Mouse (Mus musculus) neural tube, embryonic 13.5 days (tissue): ENCODE data around the gene Atg9b. TPM values are rescaled to one million over a fixed set of nuclear protein-coding genes. Genes with fewer than 3 reads are reported as not detected.

Experiments used
- ATAC-seq: fragments of 200-750 bp; cut with Nextera tagmentation; 2 replicates; pipeline ENCODE4 v1.8.0; 2017; ENCODE audit warnings: low read depth, mild to moderate bottlenecking, moderate TSS enrichment, moderate library complexity
- H3K27ac ChIP-seq: fragments of 300-500 bp; sonication (generic); replicated peaks from 2 replicates; pipeline ENCODE4 v1.5.1; 2015; ENCODE audit warnings: moderate library complexity, mild to moderate bottlenecking, inconsistent platforms
- H3K27me3 ChIP-seq: fragments of 300-500 bp; sonication (generic); 2 replicates; pipeline ENCODE4 v1.6.1; 2015; ENCODE audit warnings: mild to moderate bottlenecking, inconsistent platforms
- H3K36me3 ChIP-seq: fragments of 300-500 bp; sonication (generic); 2 replicates; pipeline ENCODE4 v1.6.1; 2015; ENCODE audit warnings: mild to moderate bottlenecking, inconsistent platforms
- H3K4me1 ChIP-seq: fragments of 300-500 bp; sonication (generic); replicated peaks from 2 replicates; pipeline ENCODE4 v1.6.1; 2015; ENCODE audit warnings: inconsistent platforms
- H3K4me2 ChIP-seq: fragments of 300-500 bp; sonication (generic); 2 replicates; pipeline ENCODE4 v1.6.1; 2015; ENCODE audit warnings: inconsistent platforms, mild to moderate bottlenecking, moderate library complexity
- H3K4me3 ChIP-seq: fragments of 300-500 bp; sonication (generic); 2 replicates; pipeline ENCODE4 v1.5.1; 2015; ENCODE audit warnings: mild to moderate bottlenecking, inconsistent platforms
- H3K9ac ChIP-seq: fragments of 300-500 bp; sonication (generic); 2 replicates; pipeline ENCODE4 v1.6.1; 2015; ENCODE audit warnings: moderate library complexity, mild to moderate bottlenecking, inconsistent platforms
- H3K9me3 ChIP-seq: fragments of 300-500 bp; sonication (generic); 2 replicates; pipeline ENCODE4 v1.6.1; 2016; ENCODE audit warnings: inconsistent platforms
- WGBS: fragments of 180-500 bp; shearing (Covaris S2); methylation state at CpG from one replicate; pipeline ENCODE4 v1.1.7; 2015; 5-methylcytosine and 5-hydroxymethylcytosine counted together
- polyA plus RNA-seq: library from polyadenylated mRNA; unstranded; fragments of >200 nt; fragmentation: Nextera tagmentation; extraction: Ambion mirVana; gene quantifications from 2 replicates; pipeline ENCODE4 v1.2.1, GENCODE M21; 2015

The Atg9b gene
- polyA plus RNA-seq, 1 experiment from 2014 or later, result 1.1 TPM

- Histone ChIP-seq H3K36me3 (no peaks in the 10 kb centered on the region), H3K9me3 (no peaks in the 10 kb centered on the region), H3K27ac (no peak overlapping the region), H3K9ac (no peak overlapping the region), H3K4me2 (no peak overlapping the region), H3K4me1 (no peaks in the 10 kb centered on the region), H3K27me3 (no peaks in the 10 kb centered on the region), H3K4me3 (no peak overlapping the region)
- 66% methylated on average over 6 of the region's 6 CpGs for WGBS
- ATAC-seq, result no peak
These were observed 17.7 kb downstream of the Atg9b start for GRCm38 (mm10) chr5:24374216-24374615.

GRCm38 (mm10) chr5:24373807-24374206 is 18.1 kb downstream of the Atg9b start:
- Histone ChIP-seq H3K4me1 (no peaks in the 10 kb centered on the region), H3K27me3 (no peaks in the 10 kb centered on the region), H3K36me3 (no peaks in the 10 kb centered on the region), H3K4me3 (no peak overlapping the region), H3K4me2 (no peak overlapping the region), H3K9me3 (no peaks in the 10 kb centered on the region), H3K9ac (no peak overlapping the region), H3K27ac (no peak overlapping the region)
- 78% methylated on average over 5 of the region's 5 CpGs for WGBS
- no peak for ATAC-seq

GRCm38 (mm10) chr5:24369767-24370166 is 22.2 kb downstream of the Atg9b start:
- Histone ChIP-seq H3K27ac (no peak overlapping the region), H3K4me2 (no peak overlapping the region), H3K27me3 (no peaks in the 10 kb centered on the region), H3K4me1 (no peaks in the 10 kb centered on the region), H3K36me3 (no peaks in the 10 kb centered on the region), H3K9me3 (no peaks in the 10 kb centered on the region), H3K4me3 (no peak overlapping the region), H3K9ac (no peak overlapping the region)
- no peak for ATAC-seq
- WGBS, result 82% methylated on average over 9 of the region's 9 CpGs

GRCm38 (mm10) chr5:24366426-24366825 is 25.5 kb downstream of the Atg9b start:
- 87% methylated on average over 9 of the region's 9 CpGs for WGBS
- H3K4me2 ChIP-seq, result no peak overlapping the region

GRCm38 (mm10) chr5:24365528-24365927 is 26.4 kb downstream of the Atg9b start:
- Histone ChIP-seq H3K27me3 (no peaks in the 10 kb centered on the region), H3K4me1 (peaks cover 6% of the 10 kb centered on the region), H3K9ac (no peak overlapping the region), H3K27ac (0 out of 2 replicates have a peak overlapping the region, but pooled peaks have one; percentile 28), H3K36me3 (no peaks in the 10 kb centered on the region), H3K9me3 (no peaks in the 10 kb centered on the region), H3K4me3 (peak overlapping the region; percentile 21; the same call in 1 of the 2 replicates), H3K4me2 (peak overlapping the region; percentile 16; the same call in 1 of the 2 replicates)
- WGBS, result 57% methylated on average over 5 of the region's 5 CpGs
- ATAC-seq, result no peak

More at GRCm38 (mm10) chr5:24366426-24366825, 25.5 kb downstream of the Atg9b start:
- Histone ChIP-seq H3K9ac (no peak overlapping the region), H3K36me3 (no peaks in the 10 kb centered on the region), H3K4me3 (no peak overlapping the region), H3K9me3 (no peaks in the 10 kb centered on the region), H3K27me3 (no peaks in the 10 kb centered on the region), H3K27ac (no peak overlapping the region), H3K4me1 (no peaks in the 10 kb centered on the region)
- no peak for ATAC-seq

- H3K27ac ChIP-seq, result 0 out of 2 replicates have a peak overlapping the region, but pooled peaks have one; percentile 33
- no peak overlapping the region for H3K9ac ChIP-seq
These were observed 27.0 kb downstream of the Atg9b start for GRCm38 (mm10) chr5:24364963-24365362.

GRCm38 (mm10) chr5:24364508-24364907 is 27.4 kb downstream of the Atg9b start, which contains the start of gene Nos3:
Gene Nos3, plus strand, starts transcription at chr5:24364810.
- ATAC-seq, result no peak
- Histone ChIP-seq H3K27ac (0 out of 2 replicates have a peak within 1 kb of the TSS, but pooled peaks have one; percentile 33), H3K27me3 (no peaks in the 10 kb centered on the region), H3K36me3 (no peaks in the 10 kb centered on the region), H3K4me3 (peak within 1 kb of the TSS; percentile 21), H3K4me1 (peaks cover 7% of the 10 kb centered on the region), H3K4me2 (peak within 1 kb of the TSS; percentile 16; the same call in 1 of the 2 replicates), H3K9me3 (no peaks in the 10 kb centered on the region), H3K9ac (no peak within 1 kb of the TSS)
- WGBS, result 35% methylated on average over 12 of the region's 12 CpGs

More at GRCm38 (mm10) chr5:24364963-24365362, 27.0 kb downstream of the Atg9b start:
- 92% methylated on average over 10 of the region's 10 CpGs for WGBS
- H3K4me1 ChIP-seq, result peaks cover 7% of the 10 kb centered on the region
- no peak for ATAC-seq
- H3K4me3 ChIP-seq, result peak overlapping the region; percentile 21
- no peaks in the 10 kb centered on the region for H3K9me3 ChIP-seq
- H3K4me2 ChIP-seq, result peak overlapping the region; percentile 16; the same call in 1 of the 2 replicates
- H3K27me3 ChIP-seq, result no peaks in the 10 kb centered on the region
- H3K36me3 ChIP-seq, result no peaks in the 10 kb centered on the region

- no peak for ATAC-seq
- no peak overlapping the region for H3K4me3 ChIP-seq
- H3K27ac ChIP-seq, result no peak overlapping the region
- no peaks in the 10 kb centered on the region for H3K36me3 ChIP-seq
- H3K4me2 ChIP-seq, result no peak overlapping the region
- no peaks in the 10 kb centered on the region for H3K9me3 ChIP-seq
- no peaks in the 10 kb centered on the region for H3K27me3 ChIP-seq
- peaks cover 10% of the 10 kb centered on the region for H3K4me1 ChIP-seq
- WGBS, result 56% methylated on average over 3 of the region's 3 CpGs
- no peak overlapping the region for H3K9ac ChIP-seq
These were observed 27.9 kb downstream of the Atg9b start for GRCm38 (mm10) chr5:24364061-24364460.

GRCm38 (mm10) chr5:24363467-24363866 is 28.5 kb downstream of the Atg9b start:
- ATAC-seq, result no peak
- no peaks in the 10 kb centered on the region for H3K36me3 ChIP-seq
- no peak overlapping the region for H3K4me2 ChIP-seq
- WGBS, result 78% methylated on average over 2 of the region's 2 CpGs
- H3K9ac ChIP-seq, result no peak overlapping the region
- H3K4me3 ChIP-seq, result no peak overlapping the region
- peaks cover 10% of the 10 kb centered on the region for H3K4me1 ChIP-seq
- H3K27me3 ChIP-seq, result no peaks in the 10 kb centered on the region
- no peaks in the 10 kb centered on the region for H3K9me3 ChIP-seq
- H3K27ac ChIP-seq, result no peak overlapping the region

GRCm38 (mm10) chr5:24360792-24361454 is 31.0 kb downstream of the Atg9b start:
- Histone ChIP-seq H3K36me3 (no peaks in the 10 kb centered on the region), H3K4me3 (no peak overlapping the region), H3K9me3 (no peaks in the 10 kb centered on the region), H3K27ac (peak overlapping the region; percentile 46; the same call in 1 of the 2 replicates), H3K4me2 (no peak overlapping the region), H3K4me1 (peaks cover 15% of the 10 kb centered on the region), H3K27me3 (no peaks in the 10 kb centered on the region), H3K9ac (no peak overlapping the region)
- peak; percentile 60 for ATAC-seq
- WGBS, result under 1% methylated on average over 7 of the region's 7 CpGs

- Histone ChIP-seq H3K27ac (no peak overlapping the region), H3K9me3 (no peaks in the 10 kb centered on the region), H3K36me3 (no peaks in the 10 kb centered on the region), H3K27me3 (no peaks in the 10 kb centered on the region), H3K4me3 (no peak overlapping the region), H3K4me1 (peaks cover 38% of the 10 kb centered on the region), H3K4me2 (no peak overlapping the region), H3K9ac (no peak overlapping the region)
- no peak for ATAC-seq
- 15% methylated on average over 7 of the region's 7 CpGs for WGBS
These were observed 34.5 kb downstream of the Atg9b start for GRCm38 (mm10) chr5:24357461-24357860.

GRCm38 (mm10) chr5:24356764-24357163 is 35.2 kb downstream of the Atg9b start:
- Histone ChIP-seq H3K4me3 (no peak overlapping the region), H3K9ac (no peak overlapping the region), H3K36me3 (no peaks in the 10 kb centered on the region), H3K27ac (peak overlapping the region; percentile 33; the same call in 1 of the 2 replicates), H3K4me2 (no peak overlapping the region), H3K9me3 (no peaks in the 10 kb centered on the region), H3K4me1 (peaks cover 45% of the 10 kb centered on the region), H3K27me3 (no peaks in the 10 kb centered on the region)
- no peak for ATAC-seq
- WGBS, result 47% methylated on average over 4 of the region's 4 CpGs
